Mouse (Mus musculus) kidney, postnatal 0 days (tissue): ENCODE measurements around the gene Tmem117. TPM values are rescaled to one million over a fixed set of nuclear protein-coding genes. Genes with fewer than 3 reads are reported as not detected.

Experiments
- ATAC-seq: fragments of 200-750 bp; cut with Nextera tagmentation; replicated peaks from 2 replicates; pipeline ENCODE4 v1.8.0; 2017; ENCODE audit warnings: low read depth, moderate number of reproducible peaks, moderate TSS enrichment, moderate library complexity; ENCODE audit not compliant: low FRiP score
- DNase-seq: peaks from one replicate; pipeline ENCODE4 v3.0.0-alpha.2; 2016; ENCODE audit warnings: low spot score
- H3K27ac ChIP-seq: fragments of 300-500 bp; sonication (generic); 2 replicates; pipeline ENCODE4 v1.5.1; 2014; ENCODE audit warnings: mild to moderate bottlenecking
- H3K27me3 ChIP-seq: fragments of 300-500 bp; sonication (generic); 2 replicates; pipeline ENCODE4 v1.6.1; 2014; ENCODE audit warnings: low read length, mixed read lengths; ENCODE audit not compliant: insufficient read depth
- H3K36me3 ChIP-seq: fragments of 300-500 bp; sonication (generic); 2 replicates; pipeline ENCODE4 v1.6.1; 2014; ENCODE audit warnings: low read length, mixed read lengths; ENCODE audit not compliant: insufficient read depth
- H3K4me1 ChIP-seq: fragments of 300-500 bp; sonication (generic); replicated peaks from 2 replicates; pipeline ENCODE4 v1.6.1; 2014; ENCODE audit warnings: antibody characterized with exemption, low read length, mixed read lengths; ENCODE audit not compliant: insufficient read depth
- H3K4me2 ChIP-seq: fragments of 300-500 bp; sonication (generic); 2 replicates; pipeline ENCODE4 v1.6.1; 2014; ENCODE audit warnings: mild to moderate bottlenecking, low read length, moderate library complexity, mixed read lengths
- H3K4me3 ChIP-seq: fragments of 300-500 bp; sonication (generic); replicated peaks from 2 replicates; pipeline ENCODE4 v1.5.1; 2014; ENCODE audit warnings: low read depth, low read length
- H3K9ac ChIP-seq: fragments of 300-500 bp; sonication (generic); 2 replicates; pipeline ENCODE4 v1.6.1; 2014; ENCODE audit warnings: low read depth, low read length
- H3K9me3 ChIP-seq: fragments of 300-500 bp; sonication (generic); replicated peaks from 2 replicates; pipeline ENCODE4 v1.6.1; 2016; ENCODE audit warnings: low read length, inconsistent platforms, mixed read lengths
- CTCF ChIP-seq: IDR thresholded peaks from 2 replicates; pipeline ENCODE4 v1.5.1; 2016; ENCODE audit warnings: antibody characterized with exemption, low read depth, mild to moderate bottlenecking, moderate library complexity
- WGBS: fragments of 180-500 bp; shearing (Covaris S2); extraction: QIAGEN DNeasy Blood & Tissue Kit; methylation state at CpG from one replicate; pipeline ENCODE4 v1.1.7; 2014; 5-methylcytosine and 5-hydroxymethylcytosine counted together
- polyA plus RNA-seq: library from polyadenylated mRNA; unstranded; fragments of >200 nt; fragmentation: Nextera tagmentation; extraction: Ambion mirVana; gene quantifications from 2 replicates; pipeline ENCODE4 v1.2.1, GENCODE M21; 2015

Gene Tmem117
- polyA plus RNA-seq, 1 experiment from 2014 or later, result 24.3 TPM

DNA sequence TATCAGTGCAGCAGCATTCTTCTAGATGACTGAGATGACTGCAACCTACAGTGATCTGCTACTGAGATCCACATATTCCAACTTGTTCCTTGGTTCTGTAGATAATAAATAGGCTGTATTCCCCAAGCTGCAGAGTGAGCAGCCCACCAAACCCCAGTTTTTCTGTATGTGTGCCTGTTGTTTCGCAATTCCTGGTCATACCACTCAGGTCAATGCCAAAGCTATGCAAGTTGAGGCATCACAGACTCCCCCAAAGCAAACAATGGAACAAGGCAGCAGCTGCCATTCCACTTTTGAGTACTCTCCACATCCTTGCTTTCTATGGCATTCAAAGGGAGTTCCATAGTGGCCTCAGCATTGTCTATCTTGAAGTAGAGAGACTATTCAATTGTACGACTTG is 516.1 kb downstream of the Tmem117 start:
- TF ChIP-seq CTCF, result no peak
- H3K4me1 ChIP-seq, result no peaks in the 10 kb centered on the region
- no peak overlapping the region for H3K9ac ChIP-seq
- DNase-seq (no peak), ATAC-seq (no peak)
- no peak overlapping the region for H3K4me3 ChIP-seq
- WGBS, result 97% methylated on average over 2 of the region's 2 CpGs
- H3K9me3 ChIP-seq, result no peaks in the 10 kb centered on the region
- no peak overlapping the region for H3K27ac ChIP-seq
- no peaks in the 10 kb centered on the region for H3K27me3 ChIP-seq
- no peak overlapping the region for H3K4me2 ChIP-seq
- no peaks in the 10 kb centered on the region for H3K36me3 ChIP-seq

Other genes with a start within 250 kb of the Tmem117 start
- 1.3 and 1.5 TPM in 2 replicates for gene Adamts20, start 163.8 kb upstream of the Tmem117 start, polyA plus RNA-seq
- gene Pus7l, start 85.7 kb upstream of the Tmem117 start, polyA plus RNA-seq, result 7.0 and 7.7 TPM in 2 replicates
- 14.3 and 14.9 TPM in 2 replicates for gene Irak4, start 85.6 kb upstream of the Tmem117 start, polyA plus RNA-seq
- 104 and 109 TPM in 2 replicates for gene Twf1, start 39.3 kb upstream of the Tmem117 start, polyA plus RNA-seq